ENCODE assay signal across 1 mouse cellular context in the genomic region with DNA sequence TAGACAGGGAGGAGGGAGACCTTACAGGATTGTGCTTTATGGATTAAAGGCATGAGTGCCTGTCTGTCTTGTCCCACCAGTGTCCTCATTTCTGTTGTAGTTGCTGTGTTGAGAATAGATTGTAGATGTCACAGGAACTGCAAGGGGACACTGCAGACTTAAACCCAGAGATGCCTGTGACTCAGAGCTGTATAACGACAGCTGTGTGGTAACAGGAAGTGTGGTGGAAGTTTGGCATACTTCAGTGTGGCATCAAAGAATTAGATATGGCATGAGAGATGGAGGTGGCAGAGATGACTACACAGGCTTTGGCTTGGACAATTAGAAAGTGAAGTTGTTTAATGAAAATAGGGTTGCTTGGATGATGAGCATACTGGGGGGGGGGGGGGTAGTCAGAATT.
TF ChIP-seq lines count a peak whose summit lies in the region.

No protein-coding gene starts in this region.

TF ChIP-seq in CH12.LX, 34 proteins besides CTCF, POLR2A, EP300 and RAD21 (continued from another document):
- no peak for TF ChIP-seq JUN (IDR thresholded peaks at IDR 0.05; ENCODE audit: insufficient read depth, low read depth, low read length)
- TF ChIP-seq ZNF384 (IDR thresholded peaks at IDR 0.05; ENCODE audit: low read depth, low read length): no peak
- TF ChIP-seq TCF12 (IDR thresholded peaks at IDR 0.05; ENCODE audit: low read depth, low read length): no peak
